In genomic region chr8:10921439-10922191, GRCm38 (mm10) we compare ENCODE assay signal across 9 mouse cellular contexts.
DNase-seq lines count a peak whose midpoint lies in the region; ATAC-seq and TF ChIP-seq lines count a peak whose summit lies in the region.
"Had no signal": no experiment of that assay in that cellular context is flagged by ENCODE, and none has a peak within 500 bp of the region (broad histone marks: within the 10 kb centered on the region; RNA-seq: fewer than 3 reads in every experiment).

No protein-coding gene starts in this region.

- WGBS in liver, embryonic 16.5 days (ENCODE audit: insufficient replicate concordance): 70% methylated on average over 11 of the region's 11 CpGs
- WGBS in liver, embryonic 12.5 days (ENCODE audit: insufficient replicate concordance): 70% methylated on average over 11 of the region's 11 CpGs
- WGBS in embryonic facial prominence, embryonic 11.5 days: 34% methylated on average over 11 of the region's 11 CpGs
- 26% methylated on average over 11 of the region's 11 CpGs for WGBS in hindbrain, postnatal 0 days
- WGBS in stomach, embryonic 14.5 days: 46% methylated on average over 11 of the region's 11 CpGs

- H3K27ac ChIP-seq in liver, embryonic 16.5 days (ENCODE audit: low read length): no peak overlapping the region
- no peak overlapping the region for H3K27ac ChIP-seq in liver, embryonic 12.5 days
- H3K27ac ChIP-seq in embryonic facial prominence, embryonic 11.5 days (replicated peaks; ENCODE audit: low read depth, low read length): peak overlapping the region; percentile 71
- peak overlapping the region; percentile 49 for H3K27ac ChIP-seq in hindbrain, postnatal 0 days
- 0 out of 2 replicates have a peak overlapping the region, but pooled peaks have one; percentile 44 for H3K27ac ChIP-seq in stomach, embryonic 14.5 days (ENCODE audit: low read length)

- TF ChIP-seq CTCF in hindbrain, postnatal 0 days (IDR thresholded peaks at IDR 0.05; ENCODE audit: low read depth): no peak

- 0 out of 2 replicates have a peak, but pooled peaks have one; percentile 12 for ATAC-seq in liver, embryonic 16.5 days (ENCODE audit: low read depth)
- no peak for ATAC-seq in liver, embryonic 12.5 days
- peak; percentile 20; the same call in 1 of the 2 replicates for ATAC-seq in embryonic facial prominence, embryonic 11.5 days (replicated peaks; ENCODE audit: insufficient number of reproducible peaks, low FRiP score, low TSS enrichment, low read depth)
- peak; percentile 36 for ATAC-seq in hindbrain, postnatal 0 days
- no peak for ATAC-seq in stomach, embryonic 14.5 days (ENCODE audit: insufficient number of reproducible peaks, insufficient read depth, low FRiP score, low read depth)

- peak; percentile 79 for DNase-seq in embryonic facial prominence, embryonic 11.5 days (ENCODE audit: low spot score)
- DNase-seq in hindbrain, postnatal 0 days (ENCODE audit: low spot score): peak; percentile 69
- no peak for DNase-seq in testis, postnatal 14 days (ENCODE audit: low spot score)
- no peak for DNase-seq in right cerebral cortex, postnatal 14 days
- no peak for DNase-seq in c-Kit-positive CD71-positive TER-119-positive erythroid progenitor cells, embryonic 14.5 days (ENCODE audit: low spot score)
- DNase-seq: kidney, adult 9 months had no signal

- H3K27me3 ChIP-seq in liver, embryonic 16.5 days (ENCODE audit: control insufficient read depth, insufficient read depth, low read depth, low read length): peaks cover 17% of the 10 kb centered on the region
- peaks cover 39% of the 10 kb centered on the region for H3K27me3 ChIP-seq in liver, embryonic 12.5 days (replicated peaks)
- no peaks in the 10 kb centered on the region for H3K27me3 ChIP-seq in embryonic facial prominence, embryonic 11.5 days (ENCODE audit: control insufficient read depth, insufficient read depth, low read length)
- H3K27me3 ChIP-seq in hindbrain, postnatal 0 days (ENCODE audit: insufficient read depth, low read length): no peaks in the 10 kb centered on the region
- no peaks in the 10 kb centered on the region for H3K27me3 ChIP-seq in stomach, embryonic 14.5 days (ENCODE audit: control insufficient read depth, insufficient read depth, low read length)

- H3K4me2 ChIP-seq in liver, embryonic 16.5 days (ENCODE audit: low read depth, low read length): no peak overlapping the region
- no peak overlapping the region for H3K4me2 ChIP-seq in liver, embryonic 12.5 days
- H3K4me2 ChIP-seq in embryonic facial prominence, embryonic 11.5 days (ENCODE audit: low read depth, low read length): no peak overlapping the region
- H3K4me2 ChIP-seq in hindbrain, postnatal 0 days (ENCODE audit: low read depth, low read length): no peak overlapping the region
- H3K4me2 ChIP-seq in stomach, embryonic 14.5 days (replicated peaks; ENCODE audit: low read depth, low read length): no peak overlapping the region

- no peaks in the 10 kb centered on the region for H3K9me3 ChIP-seq in liver, embryonic 16.5 days (replicated peaks; ENCODE audit: control insufficient read depth, low read length)
- H3K9me3 ChIP-seq in liver, embryonic 12.5 days (replicated peaks): no peaks in the 10 kb centered on the region
- H3K9me3 ChIP-seq in embryonic facial prominence, embryonic 11.5 days (replicated peaks; ENCODE audit: control insufficient read depth, low read length): no peaks in the 10 kb centered on the region
- no peaks in the 10 kb centered on the region for H3K9me3 ChIP-seq in hindbrain, postnatal 0 days (ENCODE audit: low read length)
- H3K9me3 ChIP-seq in stomach, embryonic 14.5 days (ENCODE audit: control insufficient read depth, low read depth, low read length): no peaks in the 10 kb centered on the region

- no peak overlapping the region for H3K9ac ChIP-seq in liver, embryonic 16.5 days (ENCODE audit: low read depth, low read length)
- H3K9ac ChIP-seq in liver, embryonic 12.5 days: no peak overlapping the region
- H3K9ac ChIP-seq in embryonic facial prominence, embryonic 11.5 days (replicated peaks; ENCODE audit: low read length): no peak overlapping the region
- H3K9ac ChIP-seq in hindbrain, postnatal 0 days (replicated peaks; ENCODE audit: low read length): no peak overlapping the region
- H3K9ac ChIP-seq in stomach, embryonic 14.5 days (replicated peaks; ENCODE audit: low read depth, low read length): no peak overlapping the region

- peaks cover 22% of the 10 kb centered on the region for H3K4me1 ChIP-seq in liver, embryonic 16.5 days (ENCODE audit: control insufficient read depth, low read depth, low read length)
- H3K4me1 ChIP-seq in liver, embryonic 12.5 days: peaks cover 48% of the 10 kb centered on the region
- H3K4me1 ChIP-seq in embryonic facial prominence, embryonic 11.5 days (ENCODE audit: control insufficient read depth, insufficient read depth, low read length): peaks cover 20% of the 10 kb centered on the region
- peaks cover 23% of the 10 kb centered on the region for H3K4me1 ChIP-seq in hindbrain, postnatal 0 days (ENCODE audit: insufficient read depth, low read length)
- H3K4me1 ChIP-seq in stomach, embryonic 14.5 days (ENCODE audit: control insufficient read depth, insufficient read depth, low read length): peaks cover 40% of the 10 kb centered on the region

- no peak overlapping the region for H3K4me3 ChIP-seq in liver, embryonic 16.5 days (ENCODE audit: low read depth, low read length)
- H3K4me3 ChIP-seq in liver, embryonic 12.5 days: no peak overlapping the region
- no peak overlapping the region for H3K4me3 ChIP-seq in embryonic facial prominence, embryonic 11.5 days (ENCODE audit: low read depth, low read length)
- H3K4me3 ChIP-seq in hindbrain, postnatal 0 days (ENCODE audit: low read length): no peak overlapping the region
- no peak overlapping the region for H3K4me3 ChIP-seq in stomach, embryonic 14.5 days (ENCODE audit: low read depth, low read length)

- H3K36me3 ChIP-seq in liver, embryonic 16.5 days (ENCODE audit: control insufficient read depth, insufficient read depth): no peaks in the 10 kb centered on the region
- H3K36me3 ChIP-seq in liver, embryonic 12.5 days: no peaks in the 10 kb centered on the region
- H3K36me3 ChIP-seq in embryonic facial prominence, embryonic 11.5 days (replicated peaks; ENCODE audit: control insufficient read depth, insufficient read depth, low read depth, low read length): no peaks in the 10 kb centered on the region
- H3K36me3 ChIP-seq in hindbrain, postnatal 0 days (ENCODE audit: insufficient read depth, low read length): no peaks in the 10 kb centered on the region
- no peaks in the 10 kb centered on the region for H3K36me3 ChIP-seq in stomach, embryonic 14.5 days (ENCODE audit: control insufficient read depth, insufficient read depth, low read length)

Comparison
In these comparisons a context has a peak if more than half of its experiments do, and no peak if none do; other contexts are left out.
1. ATAC-seq: peak in liver, embryonic 16.5 days (single experiment), embryonic facial prominence, embryonic 11.5 days (single experiment) and hindbrain, postnatal 0 days (single experiment); none in liver, embryonic 12.5 days (single experiment) and stomach, embryonic 14.5 days (single experiment).
2. H3K27ac ChIP-seq: peak in embryonic facial prominence, embryonic 11.5 days (single experiment), hindbrain, postnatal 0 days (single experiment) and stomach, embryonic 14.5 days (single experiment); none in liver, embryonic 16.5 days (single experiment) and liver, embryonic 12.5 days (single experiment).
3. DNase-seq: peak in embryonic facial prominence, embryonic 11.5 days (single experiment) and hindbrain, postnatal 0 days (single experiment); none in testis, postnatal 14 days (single experiment), right cerebral cortex, postnatal 14 days (single experiment) and c-Kit-positive CD71-positive TER-119-positive erythroid progenitor cells, embryonic 14.5 days (single experiment).